Mouse (Mus musculus): ENCODE data around the gene Ilkap. TPM values are rescaled to one million over a fixed set of nuclear protein-coding genes. Genes with fewer than 3 reads are reported as not detected.

The Ilkap gene
- total and polyA plus RNA-seq, 3 experiments, result 131 to 145 TPM; not detected in 1

DNA sequence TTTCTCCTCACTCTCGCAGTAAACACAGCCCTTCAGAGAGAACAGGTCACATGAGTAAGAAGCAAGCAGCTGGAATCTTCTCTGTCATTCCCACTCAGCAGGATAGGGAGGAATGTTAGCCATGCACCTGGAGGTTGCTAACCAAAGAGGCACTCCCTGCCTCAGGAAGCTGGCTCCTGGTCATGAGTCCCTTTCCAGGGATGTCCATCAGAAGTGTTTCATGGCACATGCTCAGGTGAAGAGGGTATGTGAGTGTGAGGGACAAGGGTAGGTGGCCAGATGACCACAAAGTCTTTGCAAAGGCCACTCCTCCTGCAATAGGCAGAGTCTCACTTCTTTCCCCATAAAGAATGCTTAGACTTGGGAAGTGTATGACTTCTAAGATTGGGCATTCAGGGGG is 19.4 kb upstream of the Ilkap start:
- Histone ChIP-seq H3K4me3 (ENCODE audit: control insufficient read depth in 1 of 2, insufficient read depth in 1 of 2, low read depth in 2 of 2, low read length in 2 of 2) (no peak overlapping the region), H3K36me3 (ENCODE audit: control insufficient read depth in 1 of 2, insufficient read depth in 2 of 2, low read length in 2 of 2) (no peaks in the 10 kb centered on the region), H3K27me3 (ENCODE audit: control insufficient read depth in 1 of 2, insufficient read depth in 2 of 2, low read length in 2 of 2) (no peaks in the 10 kb centered on the region), H3K27ac (ENCODE audit: control insufficient read depth, low read depth, low read length) (no peak overlapping the region), H3K4me1 (ENCODE audit: control insufficient read depth in 1 of 2, insufficient read depth in 2 of 2, low read length in 2 of 2) (no peaks in the 10 kb centered on the region; a peak in 1 of 4 replicates), H3K79me2 (ENCODE audit: control insufficient read depth, insufficient read depth, low read length, poor library complexity) (no peaks in the 10 kb centered on the region; the same call in 1 of the 2 replicates), H3K9ac (ENCODE audit: control insufficient read depth, low read depth, low read length, poor library complexity, severe bottlenecking) (no peak overlapping the region), H3K9me3 (replicated peaks; ENCODE audit: insufficient read depth, low read length) (no peaks in the 10 kb centered on the region)
- TF ChIP-seq RAD21 (IDR thresholded peaks at IDR 0.05; ENCODE audit: low read depth, low read length) (no peak), ELF1 (IDR thresholded peaks at IDR 0.05; ENCODE audit: low read depth, low read length) (no peak), NELFE (IDR thresholded peaks at IDR 0.05; ENCODE audit: low read depth, low read length) (no peak), ZMIZ1 (IDR thresholded peaks at IDR 0.05; ENCODE audit: low read depth, low read length) (no peak), MYC (IDR thresholded peaks at IDR 0.05; ENCODE audit: low read depth, low read length) (no peak), USF2 (IDR thresholded peaks at IDR 0.05; ENCODE audit: borderline replicate concordance in 1 of 2, insufficient read depth in 1 of 2, low read depth in 1 of 2, low read length in 2 of 2) (no peak), MAFK (IDR thresholded peaks at IDR 0.05; ENCODE audit: borderline replicate concordance, low read depth, low read length) (no peak), MEF2A (IDR thresholded peaks at IDR 0.05; ENCODE audit: extremely low read depth, insufficient replicate concordance, low read depth, low read length, poor library complexity, severe bottlenecking) (no peak), SIN3A (IDR thresholded peaks at IDR 0.05; ENCODE audit: low read length) (no peak), MYB (IDR thresholded peaks at IDR 0.05; ENCODE audit: low read depth, low read length) (no peak), ZKSCAN1 (IDR thresholded peaks at IDR 0.05; ENCODE audit: low read depth, low read length) (no peak), CTCF (IDR thresholded peaks at IDR 0.05 in 2 of 3, conservative IDR thresholded peaks at IDR 0.05 in 1 of 3; ENCODE audit: control insufficient read depth in 1 of 3, insufficient read depth in 1 of 3, low read depth in 2 of 3, low read length in 3 of 3, poor library complexity in 1 of 3, severe bottlenecking in 1 of 3) (no peak), RCOR1 (IDR thresholded peaks at IDR 0.05; ENCODE audit: low read depth, low read length) (no peak), TCF12 (IDR thresholded peaks at IDR 0.05; ENCODE audit: low read depth, low read length) (no peak), SMC3 (IDR thresholded peaks at IDR 0.05; ENCODE audit: low read depth, low read length) (no peak)
- DNase-seq (ENCODE audit: low read depth, low spot score), result no peak

DNA sequence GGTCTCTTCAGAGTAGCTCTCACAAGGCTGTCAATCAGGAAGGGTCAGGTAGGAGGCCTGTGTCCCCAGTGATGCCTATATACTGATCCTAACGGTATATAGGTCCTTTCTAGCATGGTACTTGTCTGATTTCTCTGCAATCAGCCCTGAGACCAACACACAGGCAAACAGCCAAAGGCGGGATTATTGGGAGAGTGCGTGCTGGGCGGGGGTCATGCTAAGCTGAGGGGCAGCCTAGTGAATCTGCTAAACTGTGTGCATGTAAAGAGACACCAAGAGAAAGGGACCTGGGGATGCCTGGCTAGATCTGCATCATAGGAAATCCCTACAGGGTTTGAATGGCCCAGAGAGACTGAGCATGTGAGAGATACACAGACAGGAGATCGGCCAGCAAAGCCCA is 16.7 kb upstream of the Ilkap start:
- Histone ChIP-seq H3K9me3 (replicated peaks; ENCODE audit: insufficient read depth, low read length) (no peaks in the 10 kb centered on the region), H3K79me2 (ENCODE audit: control insufficient read depth, insufficient read depth, low read length, poor library complexity) (peaks cover 3% of the 10 kb centered on the region), H3K9ac (ENCODE audit: control insufficient read depth, low read depth, low read length, poor library complexity, severe bottlenecking) (no peak overlapping the region), H3K27me3 (ENCODE audit: control insufficient read depth in 1 of 2, insufficient read depth in 2 of 2, low read length in 2 of 2) (no peaks in the 10 kb centered on the region), H3K27ac (ENCODE audit: control insufficient read depth, low read depth, low read length) (no peak overlapping the region), H3K36me3 (ENCODE audit: control insufficient read depth in 1 of 2, insufficient read depth in 2 of 2, low read length in 2 of 2) (no peaks in the 10 kb centered on the region), H3K4me1 (ENCODE audit: control insufficient read depth in 1 of 2, insufficient read depth in 2 of 2, low read length in 2 of 2) (peaks cover 0 to 4% of the 10 kb centered on the region in 2 experiments; a peak in 2 of 4 replicates), H3K4me3 (ENCODE audit: control insufficient read depth in 1 of 2, insufficient read depth in 1 of 2, low read depth in 2 of 2, low read length in 2 of 2) (no peak overlapping the region)
- TF ChIP-seq NRF1 (IDR thresholded peaks at IDR 0.05; ENCODE audit: insufficient read depth, low read depth, low read length, poor library complexity, severe bottlenecking), result no peak
- TF ChIP-seq E2F4 (IDR thresholded peaks at IDR 0.05; ENCODE audit: borderline replicate concordance, low read depth, low read length), result no peak
- no peak for TF ChIP-seq GABPA (IDR thresholded peaks at IDR 0.05; ENCODE audit: low read depth, low read length)
- TF ChIP-seq KAT2A (conservative IDR thresholded peaks at IDR 0.05; ENCODE audit: low read depth, low read length), result no peak
- no peak for TF ChIP-seq ZC3H11A (IDR thresholded peaks at IDR 0.05; ENCODE audit: low read depth, low read length)
- TF ChIP-seq POLR2A (IDR thresholded peaks at IDR 0.05; ENCODE audit: control insufficient read depth in 1 of 2, insufficient read depth in 1 of 2, low read depth in 1 of 2, low read length in 2 of 2, poor library complexity in 1 of 2), result no peak
- TF ChIP-seq ELF1 (IDR thresholded peaks at IDR 0.05; ENCODE audit: low read depth, low read length), result no peak
- no peak for TF ChIP-seq MAX (IDR thresholded peaks at IDR 0.05; ENCODE audit: low read length)
- TF ChIP-seq ZNF384 (IDR thresholded peaks at IDR 0.05; ENCODE audit: low read depth, low read length), result no peak
- no peak for TF ChIP-seq TAL1 (IDR thresholded peaks at IDR 0.05; ENCODE audit: low read length)
- TF ChIP-seq HCFC1 (IDR thresholded peaks at IDR 0.05; ENCODE audit: low read depth, low read length), result no peak
- TF ChIP-seq SMC3 (IDR thresholded peaks at IDR 0.05; ENCODE audit: low read depth, low read length), result no peak
- TF ChIP-seq JUND (IDR thresholded peaks at IDR 0.05; ENCODE audit: low read depth, low read length), result no peak
- no peak for TF ChIP-seq SIN3A (IDR thresholded peaks at IDR 0.05; ENCODE audit: low read length)
- no peak for TF ChIP-seq CHD1 (IDR thresholded peaks at IDR 0.05; ENCODE audit: low read depth, low read length)
- no peak for TF ChIP-seq MXI1 (IDR thresholded peaks at IDR 0.05; ENCODE audit: low read depth, low read length)
- TF ChIP-seq MYC (IDR thresholded peaks at IDR 0.05; ENCODE audit: low read depth, low read length), result no peak
- TF ChIP-seq CTCF (IDR thresholded peaks at IDR 0.05 in 2 of 3, conservative IDR thresholded peaks at IDR 0.05 in 1 of 3; ENCODE audit: control insufficient read depth in 1 of 3, insufficient read depth in 1 of 3, low read depth in 2 of 3, low read length in 3 of 3, poor library complexity in 1 of 3, severe bottlenecking in 1 of 3), result no peak
- TF ChIP-seq ZKSCAN1 (IDR thresholded peaks at IDR 0.05; ENCODE audit: low read depth, low read length), result no peak
- TF ChIP-seq TBP (IDR thresholded peaks at IDR 0.05; ENCODE audit: low read depth, low read length), result no peak
- DNase-seq (ENCODE audit: low read depth, low spot score), result no peak
